Mouse (Mus musculus): ENCODE data around the gene Tm9sf2. TPM values are rescaled to one million over a fixed set of nuclear protein-coding genes. Genes with fewer than 3 reads are reported as not detected.

The Tm9sf2 gene
- polyA plus RNA-seq, 1 experiment from 2014 or later = 151 TPM

DNA sequence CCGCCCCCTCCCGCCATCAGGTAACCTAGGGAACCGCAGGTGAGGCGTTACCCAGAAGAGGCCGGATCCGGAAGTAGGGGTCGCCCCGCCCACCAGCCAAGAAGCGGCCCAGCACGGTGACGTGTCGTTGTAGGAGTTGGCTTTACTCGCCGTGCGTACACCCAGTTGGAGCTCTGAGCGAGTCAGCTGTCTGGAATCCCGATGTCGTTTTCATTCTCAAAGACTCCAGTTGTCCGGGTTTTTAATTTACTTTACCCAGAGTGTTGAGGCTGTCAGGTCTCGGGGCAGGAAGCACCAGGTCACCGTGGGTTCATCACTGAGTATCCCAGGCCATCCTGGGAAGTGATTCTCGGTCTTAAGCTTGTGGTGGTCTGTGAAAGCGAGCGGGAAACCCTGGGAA, 2.0 kb upstream of the Tm9sf2 start:
- TF ChIP-seq CTCF (IDR thresholded peaks at IDR 0.05; ENCODE audit: low read depth) (0 out of 2 replicates have a peak, but pooled peaks have one; percentile 14), EP300 (optimal IDR thresholded peaks at IDR 0.05) (no peak)
- H3K9ac ChIP-seq (ENCODE audit: low read length) = peak overlapping the region; percentile 74
- no peaks in the 10 kb centered on the region for H3K9me3 ChIP-seq (ENCODE audit: control insufficient read depth, low read length)
- peak overlapping the region; percentile 80 for H3K4me2 ChIP-seq (replicated peaks; ENCODE audit: low read depth)
- H3K4me1 ChIP-seq (replicated peaks; ENCODE audit: control insufficient read depth, insufficient read depth) = 0 out of 2 replicates have a peak, but pooled peaks cover 4% of the 10 kb centered on the region
- WGBS = 1% methylated on average over 24 of the region's 24 CpGs
- DNase-seq (ENCODE audit: low spot score) = peak; percentile 99
- peak; percentile 97 for ATAC-seq (ENCODE audit: low FRiP score, low TSS enrichment)
- peak overlapping the region; percentile 45 for H3K4me3 ChIP-seq (ENCODE audit: low read depth, low read length)
- no peaks in the 10 kb centered on the region for H3K27me3 ChIP-seq (ENCODE audit: control insufficient read depth, insufficient read depth, low read length)
- peak overlapping the region; percentile 96 for H3K27ac ChIP-seq (replicated peaks)
- no peaks in the 10 kb centered on the region for H3K36me3 ChIP-seq (ENCODE audit: control insufficient read depth, insufficient read depth, low read length)

GRCm38 (mm10) chr14:122105391-122106285, 1.2 kb upstream of the Tm9sf2 start:
- Histone ChIP-seq H3K4me3 (ENCODE audit: low read depth, low read length) (peak overlapping the region; percentile 45), H3K36me3 (ENCODE audit: control insufficient read depth, insufficient read depth, low read length) (no peaks in the 10 kb centered on the region), H3K9me3 (ENCODE audit: control insufficient read depth, low read length) (no peaks in the 10 kb centered on the region), H3K4me2 (replicated peaks; ENCODE audit: low read depth) (peak overlapping the region; percentile 80), H3K27me3 (ENCODE audit: control insufficient read depth, insufficient read depth, low read length) (no peaks in the 10 kb centered on the region), H3K4me1 (replicated peaks; ENCODE audit: control insufficient read depth, insufficient read depth) (0 out of 2 replicates have a peak, but pooled peaks cover 4% of the 10 kb centered on the region), H3K27ac (replicated peaks) (peak overlapping the region; percentile 96), H3K9ac (ENCODE audit: low read length) (peak overlapping the region; percentile 74)
- DNase-seq (ENCODE audit: low spot score) = no peak
- ATAC-seq (ENCODE audit: low FRiP score, low TSS enrichment) = no peak
- 53% methylated on average over 16 of the region's 16 CpGs for WGBS
- TF ChIP-seq CTCF (IDR thresholded peaks at IDR 0.05; ENCODE audit: low read depth) (no peak), EP300 (optimal IDR thresholded peaks at IDR 0.05) (no peak)

- ATAC-seq (ENCODE audit: low FRiP score, low TSS enrichment) (no peak), DNase-seq (ENCODE audit: low spot score) (peak; percentile 67)
- 2% methylated on average over 43 of the region's 44 CpGs for WGBS
- H3K4me3 ChIP-seq (ENCODE audit: low read depth, low read length) = peak overlapping the region; percentile 100
- peak; percentile 48 for TF ChIP-seq CTCF (IDR thresholded peaks at IDR 0.05; ENCODE audit: low read depth)
- TF ChIP-seq EP300 (optimal IDR thresholded peaks at IDR 0.05) = no peak
- H3K36me3 ChIP-seq (ENCODE audit: control insufficient read depth, insufficient read depth, low read length) = 0 out of 2 replicates have a peak, but pooled peaks cover 3% of the 10 kb centered on the region
- H3K27ac ChIP-seq (replicated peaks) = peak overlapping the region; percentile 98
- H3K27me3 ChIP-seq (ENCODE audit: control insufficient read depth, insufficient read depth, low read length) = no peaks in the 10 kb centered on the region
- peak overlapping the region; percentile 80 for H3K4me2 ChIP-seq (replicated peaks; ENCODE audit: low read depth)
- H3K4me1 ChIP-seq (replicated peaks; ENCODE audit: control insufficient read depth, insufficient read depth) = 0 out of 2 replicates have a peak, but pooled peaks cover 4% of the 10 kb centered on the region
- peak overlapping the region; percentile 99 for H3K9ac ChIP-seq (ENCODE audit: low read length)
- H3K9me3 ChIP-seq (ENCODE audit: control insufficient read depth, low read length) = no peaks in the 10 kb centered on the region
These were observed 810 bp downstream of the Tm9sf2 start for GRCm38 (mm10) chr14:122107481-122108214.

- Histone ChIP-seq H3K4me2 (replicated peaks; ENCODE audit: low read depth) (no peak overlapping the region), H3K9ac (ENCODE audit: low read length) (no peak overlapping the region), H3K9me3 (ENCODE audit: control insufficient read depth, low read length) (no peaks in the 10 kb centered on the region), H3K27me3 (ENCODE audit: control insufficient read depth, insufficient read depth, low read length) (no peaks in the 10 kb centered on the region), H3K27ac (replicated peaks) (no peak overlapping the region), H3K36me3 (ENCODE audit: control insufficient read depth, insufficient read depth, low read length) (0 out of 2 replicates have a peak, but pooled peaks cover 3% of the 10 kb centered on the region), H3K4me1 (replicated peaks; ENCODE audit: control insufficient read depth, insufficient read depth) (0 out of 2 replicates have a peak, but pooled peaks cover 2% of the 10 kb centered on the region), H3K4me3 (ENCODE audit: low read depth, low read length) (no peak overlapping the region)
- TF ChIP-seq CTCF (IDR thresholded peaks at IDR 0.05; ENCODE audit: low read depth) (peak; percentile 62), EP300 (optimal IDR thresholded peaks at IDR 0.05) (no peak)
- ATAC-seq (ENCODE audit: low FRiP score, low TSS enrichment) = no peak
- 79% methylated on average over 2 of the region's 2 CpGs for whole genome bisulfite sequencing
- DNase-seq (ENCODE audit: low spot score) = no peak
These were observed 4.8 kb downstream of the Tm9sf2 start for GRCm38 (mm10) chr14:122111681-122112080.

DNA sequence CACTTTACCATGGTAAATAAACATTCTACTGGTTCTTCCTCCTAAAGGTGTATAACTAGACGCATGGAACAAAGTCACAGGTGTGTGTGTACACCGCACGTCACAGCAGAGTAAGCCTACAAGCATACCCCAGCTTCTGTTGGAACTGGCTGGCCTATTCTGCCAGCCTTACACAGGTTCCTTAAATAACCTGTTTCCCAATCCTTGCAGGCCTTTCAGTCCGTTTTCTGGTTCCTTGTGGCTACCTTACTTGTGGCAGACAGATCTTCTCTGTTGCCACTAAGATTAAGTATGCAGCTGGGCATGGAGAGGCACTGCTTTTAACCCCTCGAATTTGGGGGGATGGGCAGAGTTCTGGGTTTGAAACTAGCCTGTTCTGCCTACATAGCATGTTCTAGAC, 5.5 kb downstream of the Tm9sf2 start:
- H3K36me3 ChIP-seq (ENCODE audit: control insufficient read depth, insufficient read depth, low read length) = 0 out of 2 replicates have a peak, but pooled peaks cover 3% of the 10 kb centered on the region
- ATAC-seq (ENCODE audit: low FRiP score, low TSS enrichment) = no peak
- 75% methylated on average over 5 of the region's 5 CpGs for WGBS

More for the DNA sequence above, 5.5 kb downstream of the Tm9sf2 start:
- no peak for DNase-seq (ENCODE audit: low spot score)
- Histone ChIP-seq H3K27ac (replicated peaks) (no peak overlapping the region), H3K4me3 (ENCODE audit: low read depth, low read length) (no peak overlapping the region), H3K9me3 (ENCODE audit: control insufficient read depth, low read length) (no peaks in the 10 kb centered on the region), H3K9ac (ENCODE audit: low read length) (no peak overlapping the region), H3K4me2 (replicated peaks; ENCODE audit: low read depth) (no peak overlapping the region), H3K27me3 (ENCODE audit: control insufficient read depth, insufficient read depth, low read length) (no peaks in the 10 kb centered on the region), H3K4me1 (replicated peaks; ENCODE audit: control insufficient read depth, insufficient read depth) (0 out of 2 replicates have a peak, but pooled peaks cover 2% of the 10 kb centered on the region)
- TF ChIP-seq CTCF (IDR thresholded peaks at IDR 0.05; ENCODE audit: low read depth) = no peak
- TF ChIP-seq EP300 (optimal IDR thresholded peaks at IDR 0.05) = no peak
